Mouse (Mus musculus): Measurements from ENCODE around the gene Arl2. TPM values are rescaled to one million over a fixed set of nuclear protein-coding genes. Genes with fewer than 3 reads are reported as not detected.
"Not testable (repeated sequence)": the region's sequence is repeated elsewhere in the genome, so short reads cannot be mapped to it uniquely, and the experiment has no call there.

Arl2 gene
- polyA plus RNA-seq, 1 experiment = 109 TPM

DNA sequence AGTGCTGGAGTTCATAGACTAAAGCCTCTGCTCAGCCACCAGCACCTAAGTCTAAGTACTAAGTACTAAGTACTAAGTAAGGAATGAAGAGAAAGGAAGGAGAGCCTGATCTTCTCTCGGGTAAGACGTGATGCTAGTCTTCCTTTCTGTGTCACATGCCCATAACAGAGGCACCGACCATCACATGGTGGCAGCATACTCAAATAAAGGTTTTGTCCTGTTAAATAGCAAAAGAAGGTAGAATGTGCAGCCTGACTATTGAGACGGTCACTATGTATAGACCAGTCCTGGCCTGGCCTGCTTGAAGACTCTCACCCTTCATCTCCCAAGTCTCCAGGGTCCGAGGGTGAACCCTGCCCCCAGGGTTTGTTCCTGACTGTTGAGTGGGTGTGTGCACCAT is 3.5 kb upstream of the Arl2 start:
- TF ChIP-seq POLR2A (IDR thresholded peaks at IDR 0.05; ENCODE audit: borderline replicate concordance, extremely low read depth, insufficient read depth, insufficient read length, poor library complexity, severe bottlenecking) (no peak), CTCF (IDR thresholded peaks at IDR 0.05; ENCODE audit: borderline replicate concordance, extremely low read depth, insufficient read depth, insufficient read length) (no peak)
- DNase-seq (ENCODE audit: low read depth) = no peak

GRCm38 (mm10) chr19:6140678-6141393 is 512 bp downstream of the Arl2 start, which contains the start of gene Batf2:
TSS of gene Batf2 (plus strand) at chr19:6140983.
- TF ChIP-seq POLR2A (IDR thresholded peaks at IDR 0.05; ENCODE audit: borderline replicate concordance, extremely low read depth, insufficient read depth, insufficient read length, poor library complexity, severe bottlenecking) = peak; percentile 54; the same call in 1 of the 2 replicates
- peak; percentile 87 for TF ChIP-seq CTCF (IDR thresholded peaks at IDR 0.05; ENCODE audit: borderline replicate concordance, extremely low read depth, insufficient read depth, insufficient read length)
- peak; percentile 99 for DNase-seq (ENCODE audit: low read depth)

- DNase-seq (ENCODE audit: low read depth) = no peak
- TF ChIP-seq POLR2A (IDR thresholded peaks at IDR 0.05; ENCODE audit: borderline replicate concordance, extremely low read depth, insufficient read depth, insufficient read length, poor library complexity, severe bottlenecking) (no peak), CTCF (IDR thresholded peaks at IDR 0.05; ENCODE audit: borderline replicate concordance, extremely low read depth, insufficient read depth, insufficient read length) (no peak)
Measured at GRCm38 (mm10) chr19:6140374-6140677, 1.0 kb downstream of the Arl2 start.

DNA sequence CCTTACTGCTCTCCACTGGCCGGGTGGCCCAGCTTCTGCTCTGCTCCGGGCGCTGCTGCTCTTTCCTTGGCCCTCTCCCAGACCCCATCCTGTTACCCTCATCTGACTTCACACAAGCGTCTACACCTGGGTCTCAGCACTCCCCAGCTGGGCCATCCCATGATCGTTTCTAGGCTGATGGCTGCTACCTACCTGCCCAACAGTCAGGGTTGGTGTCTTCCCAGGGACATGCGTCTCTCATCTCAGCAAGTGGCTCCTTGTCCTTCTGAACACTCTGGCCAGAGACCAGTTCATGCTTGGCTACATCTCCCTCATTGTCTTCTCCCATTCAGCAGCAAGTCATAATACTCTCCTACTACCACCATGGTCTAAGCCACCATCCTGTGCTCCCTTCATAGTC is 1.6 kb downstream of the Arl2 start:
- TF ChIP-seq CTCF (IDR thresholded peaks at IDR 0.05; ENCODE audit: borderline replicate concordance, extremely low read depth, insufficient read depth, insufficient read length) (no peak), POLR2A (IDR thresholded peaks at IDR 0.05; ENCODE audit: borderline replicate concordance, extremely low read depth, insufficient read depth, insufficient read length, poor library complexity, severe bottlenecking) (no peak)
- no peak for DNase-seq (ENCODE audit: low read depth)

GRCm38 (mm10) chr19:6136397-6136796 is 5.0 kb downstream of the Arl2 start:
- TF ChIP-seq CTCF (IDR thresholded peaks at IDR 0.05; ENCODE audit: borderline replicate concordance, extremely low read depth, insufficient read depth, insufficient read length) = no peak
- no peak for TF ChIP-seq POLR2A (IDR thresholded peaks at IDR 0.05; ENCODE audit: borderline replicate concordance, extremely low read depth, insufficient read depth, insufficient read length, poor library complexity, severe bottlenecking)
- DNase-seq (ENCODE audit: low read depth) = no peak

- DNase-seq (ENCODE audit: low read depth) = not testable (repeated sequence)
Measured at GRCm38 (mm10) chr19:6133197-6133596, 8.2 kb downstream of the Arl2 start.

GRCm38 (mm10) chr19:6132171-6132827 is 9.0 kb downstream of the Arl2 start:
- DNase-seq (ENCODE audit: low read depth) = no peak
- TF ChIP-seq POLR2A (IDR thresholded peaks at IDR 0.05; ENCODE audit: borderline replicate concordance, extremely low read depth, insufficient read depth, insufficient read length, poor library complexity, severe bottlenecking) (no peak), CTCF (IDR thresholded peaks at IDR 0.05; ENCODE audit: borderline replicate concordance, extremely low read depth, insufficient read depth, insufficient read length) (no peak)

- DNase-seq (ENCODE audit: low read depth) = not testable (repeated sequence)
Measured at GRCm38 (mm10) chr19:6130414-6131128, 10.8 kb downstream of the Arl2 start.

- TF ChIP-seq CTCF (IDR thresholded peaks at IDR 0.05; ENCODE audit: borderline replicate concordance, extremely low read depth, insufficient read depth, insufficient read length) (no peak), POLR2A (IDR thresholded peaks at IDR 0.05; ENCODE audit: borderline replicate concordance, extremely low read depth, insufficient read depth, insufficient read length, poor library complexity, severe bottlenecking) (peak; percentile 29; the same call in 1 of the 2 replicates)
- DNase-seq (ENCODE audit: low read depth) = peak; percentile 98
Measured at GRCm38 (mm10) chr19:6127760-6128341, 13.5 kb downstream of the Arl2 start, which contains the start of gene Snx15. TSS of gene Snx15 (minus strand) at chr19:6128304.

GRCm38 (mm10) chr19:6126789-6127580 is 14.4 kb downstream of the Arl2 start:
- no peak for DNase-seq (ENCODE audit: low read depth)
- TF ChIP-seq CTCF (IDR thresholded peaks at IDR 0.05; ENCODE audit: borderline replicate concordance, extremely low read depth, insufficient read depth, insufficient read length) = no peak
- TF ChIP-seq POLR2A (IDR thresholded peaks at IDR 0.05; ENCODE audit: borderline replicate concordance, extremely low read depth, insufficient read depth, insufficient read length, poor library complexity, severe bottlenecking) = no peak

DNA sequence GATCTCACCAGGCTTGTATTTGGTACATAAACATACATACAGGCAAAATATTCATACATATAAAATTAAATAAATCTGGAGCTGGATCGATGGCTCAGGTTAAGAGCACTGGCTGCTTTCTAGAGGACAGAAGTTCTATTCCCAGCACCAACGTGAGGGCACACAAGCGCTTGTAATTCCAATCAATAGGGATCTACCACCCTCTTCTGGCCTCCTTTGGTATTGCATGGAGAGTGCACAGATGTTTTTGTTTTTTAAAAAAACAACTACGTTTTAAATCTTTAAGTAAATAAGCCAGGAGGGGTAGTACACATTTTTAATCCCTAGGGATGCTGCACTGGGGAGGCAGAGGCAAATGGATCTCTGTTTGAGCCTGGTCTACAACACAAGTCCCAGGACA is 15.1 kb downstream of the Arl2 start:
- DNase-seq (ENCODE audit: low read depth) = peak; percentile 39
- TF ChIP-seq POLR2A (IDR thresholded peaks at IDR 0.05; ENCODE audit: borderline replicate concordance, extremely low read depth, insufficient read depth, insufficient read length, poor library complexity, severe bottlenecking) = no peak
- TF ChIP-seq CTCF (IDR thresholded peaks at IDR 0.05; ENCODE audit: borderline replicate concordance, extremely low read depth, insufficient read depth, insufficient read length) = peak; percentile 58; the same call in 1 of the 2 replicates

All from brain, embryonic 14.5 days (tissue).